Mouse (Mus musculus): ENCODE measurements at regions not wholly inside any gene's neighbourhood (a gene's known extent, or its start where the extent isn't known, plus 50 kb on each side); places are given as distances from the start of the nearest gene placed in this dataset.

DNA sequence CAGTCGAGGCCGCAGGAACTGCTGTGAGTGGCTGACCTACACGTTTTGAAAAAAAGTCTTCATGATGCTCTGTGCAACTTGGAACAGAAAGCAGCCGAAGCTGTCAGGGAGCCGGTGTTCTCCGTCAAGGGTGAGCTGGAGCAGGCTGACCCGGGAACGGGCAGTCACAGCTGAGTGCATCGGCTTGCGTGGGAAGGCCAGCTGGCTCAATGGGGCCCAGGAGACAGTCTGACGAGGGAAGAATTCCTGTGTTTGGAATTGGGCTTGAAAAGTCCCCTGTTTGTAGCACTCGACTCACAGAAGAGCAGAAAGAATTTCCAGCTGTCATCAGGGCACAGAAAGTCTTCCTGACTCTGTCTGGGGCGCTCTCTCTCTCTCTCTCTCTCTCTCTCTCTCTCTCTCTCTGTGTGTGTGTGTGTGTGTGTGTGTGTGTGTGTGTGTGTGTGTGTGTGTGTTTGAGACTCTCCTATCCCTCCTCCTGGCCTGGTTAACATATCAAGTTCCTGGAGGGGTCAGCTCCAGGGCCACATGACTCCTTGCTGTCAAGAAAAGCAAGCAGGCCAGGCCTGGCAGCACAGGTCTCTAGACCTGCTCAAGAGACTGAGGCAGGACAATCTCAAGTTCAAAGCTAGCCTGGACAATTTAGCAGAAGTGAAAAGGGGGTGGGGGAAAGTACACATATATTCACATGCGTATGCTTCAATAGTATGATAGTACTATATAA is 163.6 kb downstream of the Zfp36l1 start:
- TF ChIP-seq MAFK (IDR thresholded peaks at IDR 0.05; ENCODE audit: insufficient read depth, low read depth, low read length) (no peak), ZC3H11A (IDR thresholded peaks at IDR 0.05; ENCODE audit: borderline replicate concordance, low read depth, low read length) (no peak)

Data from ES-E14 (cell line).